Mouse (Mus musculus): Measurements from ENCODE around the gene Wwp2.

Wwp2 gene

GRCm38 (mm10) chr8:107571486-107572135, 135.4 kb downstream of the Wwp2 start:
- DNase-seq = no peak

GRCm38 (mm10) chr8:107572497-107572896, 136.3 kb downstream of the Wwp2 start:
- DNase-seq = peak; percentile 73

- DNase-seq = no peak
Observed at GRCm38 (mm10) chr8:107574771-107575170, 138.6 kb downstream of the Wwp2 start.

- DNase-seq = peak; percentile 82
Observed at GRCm38 (mm10) chr8:107576702-107577101, 140.5 kb downstream of the Wwp2 start.

GRCm38 (mm10) chr8:107577640-107578039, 141.5 kb downstream of the Wwp2 start:
- DNase-seq = no peak

- DNase-seq = no peak
Observed at GRCm38 (mm10) chr8:107578132-107578531, 142.0 kb downstream of the Wwp2 start.

GRCm38 (mm10) chr8:107578541-107578940, 142.4 kb downstream of the Wwp2 start:
- no peak for DNase-seq

- DNase-seq = no peak
Observed at GRCm38 (mm10) chr8:107580879-107581278, 144.7 kb downstream of the Wwp2 start.

GRCm38 (mm10) chr8:107581536-107581935, 145.4 kb downstream of the Wwp2 start:
- DNase-seq = no peak

GRCm38 (mm10) chr8:107582136-107582535, 146.0 kb downstream of the Wwp2 start:
- no peak for DNase-seq

- DNase-seq = peak; percentile 10
Observed at GRCm38 (mm10) chr8:107587429-107587994, 151.3 kb downstream of the Wwp2 start.

- DNase-seq = peak; percentile 91
Observed at GRCm38 (mm10) chr8:107587995-107588780, 152.0 kb downstream of the Wwp2 start, which contains the start of gene Psmd7. TSS of gene Psmd7 (minus strand) at chr8:107588464.

- DNase-seq = no peak
Observed at GRCm38 (mm10) chr8:107593967-107594729, 158.0 kb downstream of the Wwp2 start.

GRCm38 (mm10) chr8:107594817-107595216, 158.7 kb downstream of the Wwp2 start:
- DNase-seq = no peak

- DNase-seq = no peak
Observed at GRCm38 (mm10) chr8:107597731-107598130, 161.6 kb downstream of the Wwp2 start.

- no peak for DNase-seq
Observed at GRCm38 (mm10) chr8:107599691-107600090, 163.5 kb downstream of the Wwp2 start.

GRCm38 (mm10) chr8:107603026-107603425, 166.9 kb downstream of the Wwp2 start:
- peak; percentile 88 for DNase-seq
